Mouse (Mus musculus) cerebellum, adult 2 months (tissue): ENCODE measurements around the gene Lman1l. TPM values are rescaled to one million over a fixed set of nuclear protein-coding genes. Genes with fewer than 3 reads are reported as not detected.

Experiments used
- DNase-seq, 2 experiments: peaks; one replicate each; pipeline ENCODE4 v3.0.0; 2021
- H3K27ac ChIP-seq: fragments of 200-500 bp; 2 replicates; pipeline ENCODE4 v1.5.1; 2012; ENCODE audit warnings: low read length, control low read depth, inconsistent platforms; ENCODE audit not compliant: insufficient read depth
- H3K27me3 ChIP-seq: fragments of 200-500 bp; 2 replicates; pipeline ENCODE4 v1.6.1; 2012; ENCODE audit warnings: inconsistent platforms, mild to moderate bottlenecking, low read length, moderate library complexity; ENCODE audit not compliant: control insufficient read depth, insufficient read depth
- H3K4me1 ChIP-seq: fragments of 200-500 bp; 2 replicates; pipeline ENCODE4 v1.6.1; 2011; ENCODE audit warnings: low read length; ENCODE audit not compliant: control insufficient read depth, insufficient read depth
- H3K4me3 ChIP-seq: fragments of 200-500 bp; replicated peaks from 2 replicates; pipeline ENCODE3; 2011; ENCODE audit warnings: mild to moderate bottlenecking, low read depth, low read length, control low read depth; ENCODE audit not compliant: insufficient read depth
- CTCF ChIP-seq: fragments of 200-500 bp; IDR thresholded peaks from 2 replicates; pipeline ENCODE4 v1.5.1; 2011; ENCODE audit warnings: low read depth, mild to moderate bottlenecking, control low read depth, low read length, moderate library complexity, borderline replicate concordance; ENCODE audit not compliant: insufficient read depth
- POLR2A ChIP-seq: fragments of 200-500 bp; IDR thresholded peaks from 2 replicates; pipeline ENCODE4 v1.6.1; 2011; ENCODE audit warnings: low read length, control low read depth, borderline replicate concordance; ENCODE audit not compliant: insufficient read depth
- WGBS: fragments of 180-500 bp; shearing (Covaris S2); methylation state at CpG from one replicate; pipeline ENCODE4 v1.1.7; 2018; 5-methylcytosine and 5-hydroxymethylcytosine counted together
- polyA plus RNA-seq: library from polyadenylated mRNA; depleted of rRNA; stranded (reverse); fragments of >200 nt; gene quantifications from 2 replicates; pipeline ENCODE4 v1.2.3, GENCODE M21; 2012

Lman1l gene
- polyA plus RNA-seq, 1 experiment = not detected

DNA sequence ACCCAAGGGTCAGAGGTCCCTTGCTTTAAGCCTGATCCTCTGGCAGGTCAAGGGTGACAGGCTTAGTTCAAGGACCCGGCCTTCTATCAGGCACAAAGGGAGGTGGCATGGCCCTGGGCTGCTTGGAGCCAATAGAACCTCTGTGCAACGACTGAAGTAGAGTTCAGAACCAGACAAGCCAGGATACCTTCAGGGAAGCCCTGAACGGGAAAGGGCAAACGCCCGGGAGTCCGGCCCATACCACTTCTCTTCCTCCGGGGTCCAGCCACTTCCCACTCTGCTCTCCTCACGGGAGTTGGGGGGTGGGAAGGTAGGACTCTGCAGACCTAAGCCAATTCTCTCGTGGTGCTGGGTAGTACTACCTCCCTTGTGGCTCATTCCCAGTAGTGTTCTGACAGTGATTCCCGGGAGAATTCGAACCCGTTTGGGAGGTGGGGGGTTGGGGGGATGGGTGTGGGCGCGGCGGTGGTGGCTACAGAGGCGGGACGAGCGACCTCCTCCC, 23.9 kb upstream of the Lman1l start:
- 2% methylated on average over 18 of the region's 18 CpGs for WGBS
- DNase-seq = peak in 1 of 2 experiments; percentile 27
- Histone ChIP-seq H3K27me3 (no peaks in the 10 kb centered on the region), H3K4me3 (peak overlapping the region; percentile 64), H3K4me1 (peaks cover 20% of the 10 kb centered on the region), H3K27ac (no peak overlapping the region)
- no peak for TF ChIP-seq CTCF
- TF ChIP-seq POLR2A = no peak

DNA sequence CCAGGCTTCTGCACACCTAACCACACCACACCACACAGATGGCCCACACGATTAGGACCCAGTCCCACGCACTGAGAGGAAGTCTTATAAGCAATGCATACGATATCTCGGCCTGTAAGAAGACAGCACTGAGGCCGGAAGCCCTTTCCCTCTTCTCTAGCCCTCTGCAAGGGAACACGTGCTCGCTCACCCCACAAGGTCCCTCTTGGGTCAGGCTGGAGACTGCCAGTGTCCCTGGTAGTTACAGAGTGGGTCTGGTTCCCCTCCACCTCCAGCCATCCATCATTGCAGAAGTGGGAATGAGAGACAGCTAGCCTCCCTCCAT, 23.2 kb upstream of the Lman1l start:
- H3K4me3 ChIP-seq = peak overlapping the region; percentile 19
- no peak for DNase-seq
- H3K27me3 ChIP-seq = no peaks in the 10 kb centered on the region
- H3K27ac ChIP-seq = no peak overlapping the region
- H3K4me1 ChIP-seq = peaks cover 25% of the 10 kb centered on the region
- WGBS = 43% methylated on average over 7 of the region's 7 CpGs
- TF ChIP-seq POLR2A (no peak), CTCF (no peak)

GRCm38 (mm10) chr9:57643169-57643855, 22.7 kb upstream of the Lman1l start:
- H3K27ac ChIP-seq = no peak overlapping the region
- no peaks in the 10 kb centered on the region for H3K27me3 ChIP-seq
- H3K4me1 ChIP-seq = peaks cover 29% of the 10 kb centered on the region
- no peak for DNase-seq
- 43% methylated on average over 9 of the region's 9 CpGs for WGBS
- H3K4me3 ChIP-seq = peak overlapping the region; percentile 19
- TF ChIP-seq CTCF (no peak), POLR2A (no peak)

GRCm38 (mm10) chr9:57641775-57642550, 21.4 kb upstream of the Lman1l start:
- H3K27me3 ChIP-seq = no peaks in the 10 kb centered on the region
- H3K27ac ChIP-seq = no peak overlapping the region
- H3K4me3 ChIP-seq = no peak overlapping the region
- no peak for TF ChIP-seq CTCF
- TF ChIP-seq POLR2A = no peak
- 74% methylated on average over 13 of the region's 13 CpGs for WGBS
- no peak for DNase-seq
- H3K4me1 ChIP-seq = peaks cover 41% of the 10 kb centered on the region

DNA sequence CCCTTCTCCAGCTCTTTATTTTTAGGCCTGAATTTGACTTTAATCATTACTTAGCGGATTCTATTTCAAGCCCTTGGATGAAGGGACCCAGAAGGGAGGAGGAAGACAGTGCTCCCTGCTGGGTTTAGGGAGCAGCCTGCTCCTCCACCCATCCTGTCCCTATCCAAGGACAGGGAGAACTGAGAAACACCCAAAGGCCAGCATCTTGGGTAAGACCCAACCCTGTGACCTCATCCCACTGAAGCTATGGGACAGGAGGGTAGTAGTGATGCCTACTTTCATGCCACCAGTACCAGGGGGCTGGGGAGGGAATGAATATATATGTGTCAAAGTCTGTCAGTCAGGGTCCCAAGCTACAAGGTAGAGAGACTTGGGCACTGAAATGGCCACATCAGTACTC, 20.4 kb upstream of the Lman1l start:
- Histone ChIP-seq H3K4me1 (peaks cover 41% of the 10 kb centered on the region), H3K27me3 (no peaks in the 10 kb centered on the region), H3K27ac (no peak overlapping the region), H3K4me3 (no peak overlapping the region)
- TF ChIP-seq CTCF (no peak), POLR2A (no peak)
- no peak for DNase-seq
- 83% methylated on average over 1 of the region's 1 CpGs for WGBS

DNA sequence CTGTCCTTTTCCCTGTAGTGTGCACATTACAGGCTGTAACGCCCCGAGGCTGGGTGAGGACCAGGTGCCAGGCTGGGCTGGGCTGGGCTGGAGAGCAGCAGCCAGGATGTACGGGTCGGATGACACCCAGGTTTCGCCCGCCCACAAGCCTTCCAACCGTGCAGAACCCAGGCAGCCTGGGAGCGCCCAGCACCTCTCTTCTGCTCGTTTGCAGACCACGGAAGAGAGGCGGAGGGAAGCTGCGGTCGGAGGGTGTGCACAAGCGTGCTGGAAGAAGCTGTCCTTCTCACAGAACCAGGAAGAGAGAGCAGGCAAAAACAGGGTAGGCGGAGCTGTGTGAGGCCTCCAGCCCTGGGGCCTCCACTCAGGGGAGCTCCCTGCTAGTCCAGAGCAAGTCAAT, 19.8 kb upstream of the Lman1l start:
- TF ChIP-seq POLR2A (no peak), CTCF (no peak)
- 31% methylated on average over 15 of the region's 15 CpGs for WGBS
- no peak for DNase-seq
- H3K27ac ChIP-seq = no peak overlapping the region
- H3K4me3 ChIP-seq = no peak overlapping the region
- no peaks in the 10 kb centered on the region for H3K27me3 ChIP-seq
- peaks cover 41% of the 10 kb centered on the region for H3K4me1 ChIP-seq

- no peaks in the 10 kb centered on the region for H3K27me3 ChIP-seq
- 62% methylated on average over 5 of the region's 5 CpGs for WGBS
- DNase-seq = no peak
- H3K27ac ChIP-seq = no peak overlapping the region
- H3K4me3 ChIP-seq = no peak overlapping the region
- TF ChIP-seq CTCF = no peak
- no peak for TF ChIP-seq POLR2A
- peaks cover 41% of the 10 kb centered on the region for H3K4me1 ChIP-seq
These were observed 19.2 kb upstream of the Lman1l start for GRCm38 (mm10) chr9:57639661-57640328.
